In the genomic region with DNA sequence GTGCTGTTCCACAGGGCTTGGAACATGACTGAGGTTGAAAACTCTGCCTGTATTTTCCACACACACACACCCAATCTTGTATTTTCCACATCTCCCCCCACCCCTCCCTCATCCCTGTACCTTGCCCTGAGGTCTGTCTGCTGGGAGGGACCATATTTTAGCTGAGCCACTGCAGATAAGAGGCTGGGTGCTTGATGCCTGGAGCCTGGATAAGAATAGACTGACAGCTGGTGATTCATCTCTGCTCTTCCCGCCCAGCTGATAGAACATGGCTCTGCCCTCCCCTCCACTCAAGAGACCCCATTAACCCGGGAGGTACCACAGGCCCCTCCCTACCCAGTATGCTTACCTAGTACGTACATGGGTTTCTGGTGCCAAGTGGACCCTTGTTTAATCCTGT, we compare ENCODE assay signal across 23 mouse cellular contexts.
DNase-seq lines count a peak whose midpoint lies in the region; ATAC-seq lines count a peak whose summit lies in the region.
"Had no signal": no experiment of that assay in that cellular context is flagged by ENCODE, and none has a peak within 500 bp of the region (broad histone marks: within the 10 kb centered on the region; RNA-seq: fewer than 3 reads in every experiment).

No protein-coding gene starts in this region.

- H3K4me3 ChIP-seq in heart, embryonic 11.5 days (ENCODE audit: low read depth, low read length), result no peak overlapping the region
- H3K4me3 ChIP-seq in heart, embryonic 14.5 days (ENCODE audit: control insufficient read depth in 1 of 2, insufficient read depth in 1 of 2, low read depth in 1 of 2, low read length in 2 of 2), result no peak overlapping the region
- H3K4me3 ChIP-seq: embryonic facial prominence, embryonic 13.5 days; embryonic facial prominence, embryonic 15.5 days; erythroblast, embryonic 14.5 days; forebrain, embryonic 10.5 days; forebrain, embryonic 12.5 days had no signal

- H3K4me2 ChIP-seq in heart, embryonic 11.5 days, result no peak overlapping the region
- H3K4me2 ChIP-seq in heart, embryonic 14.5 days (ENCODE audit: low read length), result no peak overlapping the region
- H3K4me2 ChIP-seq: embryonic facial prominence, embryonic 13.5 days; embryonic facial prominence, embryonic 15.5 days; forebrain, embryonic 12.5 days had no signal

- H3K9ac ChIP-seq in heart, embryonic 11.5 days (ENCODE audit: low read depth, low read length), result no peak overlapping the region
- H3K9ac ChIP-seq in heart, embryonic 14.5 days (ENCODE audit: low read length), result no peak overlapping the region
- H3K9ac ChIP-seq: embryonic facial prominence, embryonic 13.5 days; embryonic facial prominence, embryonic 15.5 days; forebrain, embryonic 12.5 days had no signal

- no peak for DNase-seq in heart, adult 11 months
- no peak for DNase-seq in heart, adult 18-20 months
- DNase-seq in embryo, embryonic 9.5 days (ENCODE audit: extremely low spot score), result no peak
- DNase-seq: adrenal gland, adult 8-10 months; adrenal gland, postnatal 14 days; adrenal gland, postnatal 36 days; cerebellum, adult 11-12 months; cerebellum, adult 2 months; cerebellum, adult 9-10 months; cerebellum, postnatal 10 days; cerebellum, postnatal 25 days had no signal

- no peaks in the 10 kb centered on the region for H3K9me3 ChIP-seq in heart, embryonic 11.5 days (replicated peaks; ENCODE audit: control insufficient read depth, low read length)
- H3K9me3 ChIP-seq in heart, embryonic 14.5 days (ENCODE audit: control insufficient read depth, low read length), result no peaks in the 10 kb centered on the region
- H3K9me3 ChIP-seq: embryonic facial prominence, embryonic 13.5 days; embryonic facial prominence, embryonic 15.5 days; forebrain, embryonic 10.5 days; forebrain, embryonic 12.5 days had no signal

- H3K27me3 ChIP-seq in heart, embryonic 11.5 days (ENCODE audit: control insufficient read depth, insufficient read depth, low read length), result no peaks in the 10 kb centered on the region
- H3K27me3 ChIP-seq in heart, embryonic 14.5 days (ENCODE audit: control insufficient read depth, insufficient read depth, low read length), result no peaks in the 10 kb centered on the region
- H3K27me3 ChIP-seq: embryonic facial prominence, embryonic 15.5 days had no signal

- H3K27ac ChIP-seq in heart, embryonic 11.5 days (ENCODE audit: low read depth, low read length), result no peak overlapping the region
- H3K27ac ChIP-seq in heart, embryonic 14.5 days (replicated peaks in 1 of 2; ENCODE audit: control insufficient read depth in 1 of 2, insufficient read depth in 1 of 2, low read depth in 2 of 2, low read length in 2 of 2), result no peak overlapping the region
- H3K27ac ChIP-seq: embryonic facial prominence, embryonic 13.5 days; embryonic facial prominence, embryonic 15.5 days; forebrain, embryonic 10.5 days; forebrain, embryonic 12.5 days had no signal

- H3K36me3 ChIP-seq in heart, embryonic 11.5 days (ENCODE audit: control insufficient read depth, insufficient read depth, low read length), result no peaks in the 10 kb centered on the region
- no peaks in the 10 kb centered on the region for H3K36me3 ChIP-seq in heart, embryonic 14.5 days (ENCODE audit: control insufficient read depth, insufficient read depth, low read length)
- H3K36me3 ChIP-seq: embryonic facial prominence, embryonic 13.5 days; embryonic facial prominence, embryonic 15.5 days; forebrain, embryonic 10.5 days; forebrain, embryonic 12.5 days had no signal

- ATAC-seq in heart, embryonic 11.5 days (replicated peaks; ENCODE audit: insufficient number of reproducible peaks, low FRiP score, low TSS enrichment), result peak; percentile 51; the same call in 1 of the 2 replicates
- ATAC-seq in heart, embryonic 14.5 days (ENCODE audit: insufficient number of reproducible peaks, insufficient read depth, low FRiP score, low read depth), result peak; percentile 59
- 0 out of 2 replicates have a peak, but pooled peaks have one; percentile 14 for ATAC-seq in megakaryocyte-erythroid progenitor cell, adult 5-6 weeks (replicated peaks; ENCODE audit: low FRiP score, low TSS enrichment, poor library complexity, severe bottlenecking)
- ATAC-seq: activated CD4-positive, CD25-positive, alpha-beta regulatory T cell, adult 4 months; forebrain, embryonic 14.5 days; forebrain, embryonic 16.5 days; Patski had no signal

- H3K4me1 ChIP-seq in heart, embryonic 11.5 days (ENCODE audit: control insufficient read depth, insufficient read depth, low read length), result peaks cover 5% of the 10 kb centered on the region
- H3K4me1 ChIP-seq in heart, embryonic 14.5 days (ENCODE audit: control insufficient read depth in 2 of 2, insufficient read depth in 2 of 2, low read length in 2 of 2), result peaks cover 0 to 9% of the 10 kb centered on the region in 2 experiments; a peak in 2 of 4 replicates
- H3K4me1 ChIP-seq: embryonic facial prominence, embryonic 15.5 days; forebrain, embryonic 12.5 days had no signal

- WGBS in heart, embryonic 11.5 days (ENCODE audit: insufficient replicate concordance), result 19% methylated on average over 3 of the region's 3 CpGs
- 13% methylated on average over 3 of the region's 3 CpGs for WGBS in heart, embryonic 14.5 days
